In the genomic region with DNA sequence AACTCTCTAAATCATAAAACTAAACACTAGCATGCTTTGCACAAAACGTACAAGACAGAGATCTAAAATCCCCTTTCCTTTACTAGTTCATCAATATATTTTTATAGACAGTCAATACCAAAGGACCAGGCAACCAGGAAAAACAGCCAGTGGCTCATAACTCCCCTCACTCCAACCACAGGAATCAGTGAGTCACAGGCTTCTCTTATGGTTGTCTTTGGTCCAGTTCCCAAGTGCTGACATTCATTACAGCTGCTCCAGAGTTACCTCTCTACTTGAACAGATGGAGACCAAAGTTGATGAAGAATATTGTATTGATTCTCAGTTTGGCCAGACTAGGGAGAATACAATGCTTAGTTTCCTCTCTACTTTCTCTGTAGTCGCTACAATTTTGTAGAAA, we compare ENCODE assay signal across 32 mouse cellular contexts.
DNase-seq lines count a peak whose midpoint lies in the region; ATAC-seq and TF ChIP-seq lines count a peak whose summit lies in the region.
"Had no signal": no experiment of that assay in that cellular context is flagged by ENCODE, and none has a peak within 500 bp of the region (broad histone marks: within the 10 kb centered on the region; RNA-seq: fewer than 3 reads in every experiment).

No protein-coding gene starts in this region.

- H3K27ac ChIP-seq in kidney, adult 2 months (ENCODE audit: insufficient read depth, low read depth, low read length): no peak overlapping the region
- no peak overlapping the region for H3K27ac ChIP-seq in kidney, embryonic 15.5 days
- H3K27ac ChIP-seq: embryonic facial prominence, embryonic 10.5 days; embryonic facial prominence, embryonic 13.5 days; gastrocnemius, adult 2 months; heart, embryonic 15.5 days; hindbrain, embryonic 10.5 days; hindbrain, embryonic 14.5 days; hindbrain, postnatal 0 days had no signal

- no peak for TF ChIP-seq POLR2A in kidney, adult 2 months (IDR thresholded peaks at IDR 0.05; ENCODE audit: low read depth, low read length)
- no peak for TF ChIP-seq POLR2A in myocyte (IDR thresholded peaks at IDR 0.05; ENCODE audit: insufficient read length, low read depth)

- DNase-seq in kidney, adult 2 months: peak; percentile 11
- DNase-seq in NIH3T3 (ENCODE audit: low read depth): peak; percentile 55
- peak; percentile 10 for DNase-seq in brain, adult 2 months (ENCODE audit: low read depth, low spot score)
- no peak for DNase-seq in heart, adult 11 months
- no peak for DNase-seq in spleen, postnatal 10 days (ENCODE audit: low spot score in 2 of 2)
- DNase-seq in cerebellum, adult 11 months: no peak
- DNase-seq: adrenal gland, postnatal 10 days; adrenal gland, postnatal 36 days; cerebellum, adult 11-12 months; cerebellum, adult 8-10 months; cerebellum, postnatal 10 days; cerebellum, postnatal 36 days; embryo, embryonic 11 days; forebrain, postnatal 0 days; gastrocnemius, adult 2 months; gastrocnemius, postnatal 14 days; heart, adult 18-20 months; heart, postnatal 10 days; heart, postnatal 36 days had no signal

- H3K79me2 ChIP-seq in myocyte (ENCODE audit: control insufficient read depth, insufficient read depth): peaks cover 9% of the 10 kb centered on the region

- no peaks in the 10 kb centered on the region for H3K36me3 ChIP-seq in kidney, adult 2 months (ENCODE audit: control insufficient read depth, insufficient read depth, low read length)
- no peaks in the 10 kb centered on the region for H3K36me3 ChIP-seq in kidney, embryonic 15.5 days
- H3K36me3 ChIP-seq in myocyte (ENCODE audit: control insufficient read depth, insufficient read depth): peaks cover 2% of the 10 kb centered on the region
- H3K36me3 ChIP-seq: embryonic facial prominence, embryonic 10.5 days; embryonic facial prominence, embryonic 13.5 days; heart, embryonic 12.5 days; heart, embryonic 15.5 days; hindbrain, embryonic 10.5 days had no signal

- no peak for ATAC-seq in kidney, embryonic 15.5 days (replicated peaks; ENCODE audit: low FRiP score)
- ATAC-seq: activated CD4-positive, CD25-positive, alpha-beta regulatory T cell, adult 4 months; forebrain, embryonic 14.5 days; forebrain, postnatal 0 days; hindbrain, postnatal 0 days; inflammation-experienced regulatory T-cells, adult 6 months; intestine, embryonic 16.5 days had no signal

- WGBS in kidney, adult 2 months: 70% methylated on average over 2 of the region's 2 CpGs
- WGBS in kidney, embryonic 15.5 days: 77% methylated on average over 2 of the region's 2 CpGs

- no peaks in the 10 kb centered on the region for H3K4me1 ChIP-seq in kidney, adult 2 months (ENCODE audit: control insufficient read depth, insufficient read depth, low read length)
- no peaks in the 10 kb centered on the region for H3K4me1 ChIP-seq in kidney, embryonic 15.5 days
- H3K4me1 ChIP-seq: embryonic facial prominence, embryonic 10.5 days; embryonic facial prominence, embryonic 13.5 days; heart, embryonic 12.5 days; heart, embryonic 15.5 days; hindbrain, embryonic 10.5 days had no signal

- no peak overlapping the region for H3K4me3 ChIP-seq in kidney, adult 2 months (ENCODE audit: insufficient read depth, low read depth, low read length)
- no peak overlapping the region for H3K4me3 ChIP-seq in kidney, embryonic 15.5 days (replicated peaks)
- no peak overlapping the region for H3K4me3 ChIP-seq in myocyte
- H3K4me3 ChIP-seq: embryonic facial prominence, embryonic 10.5 days; embryonic facial prominence, embryonic 13.5 days; gastrocnemius, adult 2 months; heart, embryonic 12.5 days; heart, embryonic 15.5 days; hindbrain, embryonic 10.5 days had no signal

- no peak overlapping the region for H3ac ChIP-seq in myocyte (ENCODE audit: control insufficient read depth, insufficient read length)

- H3K27me3 ChIP-seq in kidney, adult 2 months (replicated peaks; ENCODE audit: control insufficient read depth, insufficient read depth, low read length): no peaks in the 10 kb centered on the region
- no peaks in the 10 kb centered on the region for H3K27me3 ChIP-seq in kidney, embryonic 15.5 days
- H3K27me3 ChIP-seq in myocyte (ENCODE audit: control insufficient read depth, insufficient read depth, insufficient read length): no peaks in the 10 kb centered on the region
- H3K27me3 ChIP-seq: embryonic facial prominence, embryonic 13.5 days; heart, embryonic 12.5 days; heart, embryonic 15.5 days had no signal

- H3K4me2 ChIP-seq in kidney, embryonic 15.5 days: no peak overlapping the region
- H3K4me2 ChIP-seq in myocyte (ENCODE audit: low read depth): peak overlapping the region; percentile 47
- H3K4me2 ChIP-seq: embryonic facial prominence, embryonic 13.5 days; heart, embryonic 12.5 days; heart, embryonic 15.5 days; hindbrain, embryonic 14.5 days had no signal

- no peak for TF ChIP-seq CTCF in kidney, adult 2 months (conservative IDR thresholded peaks at IDR 0.05; ENCODE audit: insufficient read depth, insufficient read length, low read depth, low read length)

- no peak overlapping the region for H3K9ac ChIP-seq in kidney, embryonic 15.5 days
- H3K9ac ChIP-seq: embryonic facial prominence, embryonic 13.5 days; forebrain, postnatal 0 days; heart, embryonic 12.5 days; heart, embryonic 15.5 days; hindbrain, embryonic 14.5 days had no signal

- no peaks in the 10 kb centered on the region for H3K9me3 ChIP-seq in kidney, embryonic 15.5 days (replicated peaks)
- H3K9me3 ChIP-seq: embryonic facial prominence, embryonic 10.5 days; embryonic facial prominence, embryonic 13.5 days; heart, embryonic 12.5 days; heart, embryonic 15.5 days; hindbrain, embryonic 10.5 days had no signal

TF ChIP-seq in myocyte, 11 proteins besides CTCF, POLR2A, EP300 and RAD21:
- TF ChIP-seq TCF3 (IDR thresholded peaks at IDR 0.05; ENCODE audit: insufficient read length, low read depth) (no peak), REST (IDR thresholded peaks at IDR 0.05; ENCODE audit: insufficient read depth, insufficient read length) (no peak), USF1 (IDR thresholded peaks at IDR 0.05; ENCODE audit: low read depth) (no peak), CEBPB (IDR thresholded peaks at IDR 0.05; ENCODE audit: insufficient read depth, poor library complexity, severe bottlenecking) (no peak), TCF12 (IDR thresholded peaks at IDR 0.05; ENCODE audit: insufficient read depth, poor library complexity, severe bottlenecking) (no peak), MYOD1 (IDR thresholded peaks at IDR 0.05; ENCODE audit: control insufficient read depth in 1 of 3, insufficient read length in 2 of 3, low read depth in 2 of 3) (no peak), SRF (IDR thresholded peaks at IDR 0.05; ENCODE audit: control insufficient read depth, insufficient read length, low read depth) (no peak), E2F4 (IDR thresholded peaks at IDR 0.05; ENCODE audit: insufficient read depth) (no peak), POLR2AphosphoS2 (IDR thresholded peaks at IDR 0.05; ENCODE audit: insufficient read length, low read depth) (no peak)
TF ChIP-seq in myocyte: peak in this region for 0.

Comparison
In these comparisons a context has a peak if more than half of its experiments do, and no peak if none do; other contexts are left out.
1. DNase-seq: peak in kidney, adult 2 months (single experiment), NIH3T3 (single experiment) and brain, adult 2 months (single experiment); none in heart, adult 11 months (single experiment), spleen, postnatal 10 days (0 of 2) and cerebellum, adult 11 months (single experiment).